Mouse (Mus musculus) gastrocnemius, postnatal 10 days (tissue): ENCODE data around the gene Camsap1. TPM values are rescaled to one million over a fixed set of nuclear protein-coding genes. Genes with fewer than 3 reads are reported as not detected.

Experiments
- DNase-seq: peaks from one replicate; pipeline ENCODE4 v3.0.0; 2021; ENCODE audit warnings: mixed read lengths
- total RNA-seq, 2 experiments: library from RNA; stranded (reverse); gene quantifications; 2 replicates each; pipeline ENCODE4 v1.2.3; 2021

Camsap1 gene
- total RNA-seq, 2 experiments from 2014 or later: 29.5 to 34.8 TPM

- DNase-seq: no peak
Measured at GRCm38 (mm10) chr2:25884756-25885155, 98.3 kb downstream of the Camsap1 start.

DNA sequence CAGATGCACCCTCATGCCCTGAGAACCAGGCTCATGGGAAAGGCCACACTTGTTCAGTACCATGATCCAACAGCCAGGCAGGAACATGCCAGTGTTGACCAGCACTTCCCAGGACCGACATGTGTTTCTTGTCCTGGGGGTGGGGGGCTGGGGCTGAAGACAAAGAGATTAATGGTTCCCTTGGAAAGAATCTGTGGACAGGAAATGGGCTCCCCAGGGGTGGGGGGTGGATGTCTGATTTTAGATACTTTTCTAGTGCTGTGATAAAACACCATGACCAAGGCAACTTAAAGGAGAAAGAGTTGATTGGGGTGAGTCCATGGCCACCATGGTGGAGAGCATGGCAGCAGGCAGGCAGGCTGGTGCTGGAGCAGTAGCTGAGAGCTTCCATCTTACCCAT lies 100.8 kb downstream of the Camsap1 start:
- DNase-seq: no peak

DNA sequence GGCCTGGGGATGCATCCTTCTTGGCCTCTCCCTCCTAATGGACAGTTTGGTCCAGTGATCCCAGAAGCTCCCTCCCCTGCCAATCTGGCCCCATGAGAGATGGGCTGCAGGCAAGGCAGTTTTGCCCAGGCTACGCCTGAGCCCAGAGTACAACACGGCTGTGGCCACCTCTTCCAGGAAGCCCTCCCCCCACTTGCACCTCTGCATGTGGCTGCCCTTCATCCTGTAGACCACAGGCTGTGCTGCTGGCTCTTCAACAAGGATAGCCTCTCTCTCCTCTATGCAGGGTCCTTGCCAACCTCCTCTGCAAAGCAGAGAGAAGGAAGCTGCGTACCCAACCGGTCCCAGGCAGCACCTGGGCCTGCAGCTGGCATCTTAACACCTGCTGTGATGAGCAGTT lies 104.0 kb downstream of the Camsap1 start:
- no peak for DNase-seq

DNA sequence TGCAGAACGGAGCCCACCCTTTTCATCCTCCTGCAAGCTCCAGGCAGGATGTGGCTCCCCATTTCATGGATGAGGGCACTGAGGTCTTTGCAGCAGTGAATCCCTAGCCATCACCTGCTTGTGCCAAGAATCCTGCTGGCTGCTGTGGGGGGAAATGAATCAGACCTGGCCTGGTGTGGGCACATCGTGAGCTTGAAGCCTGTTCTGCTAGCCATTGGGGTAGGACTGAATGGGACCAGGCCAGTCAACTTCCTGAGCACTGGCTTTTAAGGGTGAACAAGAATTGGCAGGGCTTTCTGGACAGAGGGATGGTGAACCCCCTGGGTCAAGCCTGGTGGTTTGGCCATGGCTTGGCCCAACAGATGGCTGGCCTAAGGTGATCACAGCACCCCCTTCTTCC lies 104.6 kb downstream of the Camsap1 start:
- DNase-seq: no peak

DNA sequence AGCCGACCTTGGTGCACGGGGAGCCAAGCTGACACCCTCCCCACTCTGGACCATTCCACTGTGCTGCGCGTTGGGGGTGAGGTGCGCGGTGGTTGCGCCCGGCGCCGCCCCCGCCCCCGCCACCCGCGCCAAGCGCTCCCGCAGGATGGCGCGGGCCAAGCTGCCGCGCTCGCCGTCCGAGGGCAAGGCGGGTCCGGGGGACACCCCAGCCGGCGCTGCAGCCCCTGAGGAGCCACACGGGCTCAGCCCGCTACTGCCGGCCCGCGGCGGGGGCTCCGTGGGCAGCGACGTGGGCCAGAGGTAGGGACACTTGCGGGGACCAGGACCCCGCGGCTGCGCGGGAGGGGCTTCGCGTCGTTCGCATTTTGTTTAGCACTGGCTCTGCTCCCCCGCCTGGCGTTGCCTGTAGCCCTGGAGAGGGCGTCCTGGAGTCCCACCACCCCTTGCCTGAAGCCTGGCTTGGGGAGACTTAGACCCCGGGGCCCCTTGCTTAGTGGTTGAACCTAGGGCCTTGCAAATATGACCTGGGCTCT lies 105.3 kb downstream of the Camsap1 start:
- no peak for DNase-seq

- DNase-seq: no peak
Measured at GRCm38 (mm10) chr2:25877250-25877735, 105.8 kb downstream of the Camsap1 start.

Other genes with a start within 250 kb of the Camsap1 start
- gene Obp2b, start 246.3 kb downstream of the Camsap1 start, total RNA-seq: not detected
- gene Lcn3, start 217.7 kb downstream of the Camsap1 start, total RNA-seq: not detected
- not detected for gene Lcn11, start 206.3 kb downstream of the Camsap1 start, total RNA-seq
- not detected for gene Gm13539, start 201.0 kb downstream of the Camsap1 start, total RNA-seq
- not detected for gene Glt6d1, start 167.4 kb downstream of the Camsap1 start, total RNA-seq
- gene Lcn9, start 160.1 kb downstream of the Camsap1 start, total RNA-seq: not detected
- gene Sohlh1, start 136.0 kb downstream of the Camsap1 start, total RNA-seq: not detected
- gene Kcnt1, start 119.5 kb downstream of the Camsap1 start, total RNA-seq: under 1 TPM; 0.12 to 0.34 TPM
- gene Ubac1, start 38.5 kb upstream of the Camsap1 start, total RNA-seq: 100 to 1,000 TPM; 185 to 191 TPM
- gene Nacc2, start 139.9 kb upstream of the Camsap1 start, total RNA-seq: 10 to 100 TPM; 13.4 to 14.5 TPM
- gene Lhx3, start 225.0 kb upstream of the Camsap1 start, total RNA-seq: not detected